In the genomic region with DNA sequence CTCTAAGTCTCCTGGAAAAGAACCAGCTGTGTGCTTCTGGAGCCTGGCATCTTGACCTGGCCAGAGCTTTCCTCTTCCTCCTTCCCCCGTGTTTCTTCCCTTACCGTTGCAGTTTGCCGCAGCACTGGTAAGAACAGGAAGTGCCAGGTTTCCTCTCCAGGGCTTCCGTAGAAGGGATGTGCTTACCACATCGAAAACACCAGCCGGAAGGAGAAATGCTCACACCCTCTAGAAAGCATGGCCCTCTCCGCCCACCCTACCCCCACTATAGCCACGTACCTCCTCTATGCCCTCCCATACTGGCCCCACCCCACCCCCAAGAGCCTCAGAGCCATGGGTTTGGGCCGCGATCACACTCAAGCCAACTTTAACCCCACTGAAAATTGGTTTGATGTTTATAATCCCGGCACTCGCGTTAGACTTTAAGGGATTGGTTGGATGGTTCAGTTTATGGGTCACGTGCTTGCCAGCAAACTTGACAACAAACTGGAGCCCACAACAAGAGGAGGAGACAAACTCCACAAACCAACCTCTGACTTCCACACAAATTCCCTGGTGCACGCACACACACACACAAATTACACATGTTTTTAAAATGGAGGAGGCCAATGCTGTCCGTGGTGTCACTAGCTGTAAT, we compare ENCODE assay signal across 9 mouse cellular contexts. TPM values are rescaled to one million over a fixed set of nuclear protein-coding genes. Genes with fewer than 3 reads are reported as not detected.
DNase-seq lines count a peak whose midpoint lies in the region; ATAC-seq and TF ChIP-seq lines count a peak whose summit lies in the region.
"Had no signal": no experiment of that assay in that cellular context is flagged by ENCODE, and none has a peak within 500 bp of the region (broad histone marks: within the 10 kb centered on the region; RNA-seq: fewer than 3 reads in every experiment).

No protein-coding gene starts in this region.

- no peak overlapping the region for H3K4me3 ChIP-seq in hindbrain, postnatal 0 days (ENCODE audit: low read length)
- H3K4me3 ChIP-seq in hindbrain, embryonic 10.5 days: no peak overlapping the region
- H3K4me3 ChIP-seq in heart, embryonic 10.5 days: peak overlapping the region; percentile 44
- H3K4me3 ChIP-seq: neural tube, embryonic 12.5 days had no signal

- H3K9me3 ChIP-seq in hindbrain, postnatal 0 days (ENCODE audit: low read length): no peaks in the 10 kb centered on the region
- no peaks in the 10 kb centered on the region for H3K9me3 ChIP-seq in hindbrain, embryonic 10.5 days
- no peaks in the 10 kb centered on the region for H3K9me3 ChIP-seq in heart, embryonic 10.5 days
- H3K9me3 ChIP-seq: neural tube, embryonic 12.5 days had no signal

- H3K4me2 ChIP-seq in hindbrain, postnatal 0 days (ENCODE audit: low read depth, low read length): 0 out of 2 replicates have a peak overlapping the region, but pooled peaks have one; percentile 27
- H3K4me2 ChIP-seq: neural tube, embryonic 12.5 days had no signal

- no peaks in the 10 kb centered on the region for H3K36me3 ChIP-seq in hindbrain, postnatal 0 days (ENCODE audit: insufficient read depth, low read length)
- no peaks in the 10 kb centered on the region for H3K36me3 ChIP-seq in hindbrain, embryonic 10.5 days
- no peaks in the 10 kb centered on the region for H3K36me3 ChIP-seq in heart, embryonic 10.5 days
- H3K36me3 ChIP-seq: neural tube, embryonic 12.5 days had no signal

- no peak for TF ChIP-seq CTCF in hindbrain, postnatal 0 days (IDR thresholded peaks at IDR 0.05; ENCODE audit: low read depth)

- H3K27ac ChIP-seq in hindbrain, postnatal 0 days: no peak overlapping the region
- H3K27ac ChIP-seq in hindbrain, embryonic 10.5 days: no peak overlapping the region
- H3K27ac ChIP-seq in heart, embryonic 10.5 days: peak overlapping the region; percentile 79; the same call in 1 of the 2 replicates
- H3K27ac ChIP-seq: neural tube, embryonic 12.5 days had no signal

- 80% methylated on average over 16 of the region's 16 CpGs for WGBS in hindbrain, postnatal 0 days
- 75% methylated on average over 16 of the region's 16 CpGs for WGBS in hindbrain, embryonic 10.5 days
- 55% methylated on average over 16 of the region's 16 CpGs for WGBS in heart, embryonic 10.5 days

- H3K4me1 ChIP-seq in hindbrain, postnatal 0 days (ENCODE audit: insufficient read depth, low read length): no peaks in the 10 kb centered on the region
- no peaks in the 10 kb centered on the region for H3K4me1 ChIP-seq in hindbrain, embryonic 10.5 days (replicated peaks)
- peaks cover 10% of the 10 kb centered on the region; the same call in 1 of the 2 replicates for H3K4me1 ChIP-seq in heart, embryonic 10.5 days
- H3K4me1 ChIP-seq: neural tube, embryonic 12.5 days had no signal

- no peak overlapping the region for H3K9ac ChIP-seq in hindbrain, postnatal 0 days (replicated peaks; ENCODE audit: low read length)
- H3K9ac ChIP-seq: neural tube, embryonic 12.5 days had no signal

- DNase-seq in hindbrain, postnatal 0 days (ENCODE audit: low spot score): no peak
- DNase-seq in hindbrain, embryonic 10.5 days (ENCODE audit: low spot score): no peak
- DNase-seq in heart, embryonic 10.5 days (ENCODE audit: low spot score): no peak
- DNase-seq in kidney, postnatal 25 days: peak; percentile 40 to 73
- DNase-seq in left cerebral cortex, adult 8-10 months (ENCODE audit: low spot score in 2 of 2): no peak
- no peak for DNase-seq in left cerebral cortex, adult 11 months (ENCODE audit: low spot score)
- no peak for DNase-seq in urinary bladder, adult 2 months (ENCODE audit: low spot score)

- H3K27me3 ChIP-seq in hindbrain, postnatal 0 days (ENCODE audit: insufficient read depth, low read length): no peaks in the 10 kb centered on the region
- H3K27me3 ChIP-seq in hindbrain, embryonic 10.5 days (ENCODE audit: insufficient read depth, poor library complexity, severe bottlenecking): no peaks in the 10 kb centered on the region
- no peaks in the 10 kb centered on the region for H3K27me3 ChIP-seq in heart, embryonic 10.5 days (ENCODE audit: insufficient read depth, poor library complexity, severe bottlenecking)
- H3K27me3 ChIP-seq: neural tube, embryonic 12.5 days had no signal

- no peak for ATAC-seq in hindbrain, postnatal 0 days
- peak; percentile 96 for ATAC-seq in megakaryocyte progenitor cell, adult 5-6 weeks (replicated peaks; ENCODE audit: poor library complexity)

RNA-seq across cellular contexts. Expression of a gene that starts 30.7 kb away (rescaled TPM):
- 20.1 and 28.2 TPM in 2 replicates for total RNA-seq in hindbrain, postnatal 0 days (2014; rRNA removed)
- 55.0 and 56.0 TPM in 2 replicates for polyA plus RNA-seq in hindbrain, postnatal 0 days (2015; fragmentation: Nextera tagmentation; extraction: Ambion mirVana)
- 37.9 and 39.4 TPM in 2 replicates for polyA plus RNA-seq in hindbrain, embryonic 10.5 days (2016; fragmentation: Nextera tagmentation; extraction: Ambion mirVana)
- 25.5 and 25.9 TPM in 2 replicates for polyA plus RNA-seq in heart, embryonic 10.5 days (2016; fragmentation: Nextera tagmentation; extraction: Ambion mirVana)
- 18.0 and 22.8 TPM in 2 replicates for total RNA-seq in megakaryocyte progenitor cell, adult 5-6 weeks (2015)
- total RNA-seq in megakaryocyte progenitor cell, adult 5-6 weeks (2017): 29.0 and 30.7 TPM in 2 replicates
- 10 to 100 TPM; 59.5 to 66.8 (median 64.2) TPM for total RNA-seq in left cerebral cortex, adult 8-10 months (2022)
- 19.4 and 20.3 TPM in 2 replicates for polyA plus RNA-seq in urinary bladder, adult 2 months (2012; rRNA removed)

RNA-seq across cellular contexts. Expression of a gene that starts 30.8 kb away (rescaled TPM):
- total RNA-seq in hindbrain, postnatal 0 days (2014; rRNA removed): 46.5 and 47.3 TPM in 2 replicates
- 86.7 and 93.3 TPM in 2 replicates for polyA plus RNA-seq in hindbrain, postnatal 0 days (2015; fragmentation: Nextera tagmentation; extraction: Ambion mirVana)
- polyA plus RNA-seq in hindbrain, embryonic 10.5 days (2016; fragmentation: Nextera tagmentation; extraction: Ambion mirVana): 149 and 159 TPM in 2 replicates
- 87.2 and 102 TPM in 2 replicates for polyA plus RNA-seq in heart, embryonic 10.5 days (2016; fragmentation: Nextera tagmentation; extraction: Ambion mirVana)
- 95.8 and 106 TPM in 2 replicates for total RNA-seq in megakaryocyte progenitor cell, adult 5-6 weeks (2015)
- total RNA-seq in megakaryocyte progenitor cell, adult 5-6 weeks (2017): 49.1 and 57.9 TPM in 2 replicates
- 10 to 100 TPM; 24.1 to 27.8 (median 24.8) TPM for total RNA-seq in left cerebral cortex, adult 8-10 months (2022)
- 58.3 and 74.9 TPM in 2 replicates for polyA plus RNA-seq in urinary bladder, adult 2 months (2012; rRNA removed)

RNA-seq across cellular contexts. Expression of a gene that starts 35.1 kb away (rescaled TPM):
- 8.7 and 17.3 TPM in 2 replicates for total RNA-seq in hindbrain, postnatal 0 days (2014; rRNA removed)
- 5.4 and 6.7 TPM in 2 replicates for polyA plus RNA-seq in hindbrain, postnatal 0 days (2015; fragmentation: Nextera tagmentation; extraction: Ambion mirVana)
- 7.8 and 11.1 TPM in 2 replicates for polyA plus RNA-seq in hindbrain, embryonic 10.5 days (2016; fragmentation: Nextera tagmentation; extraction: Ambion mirVana)
- polyA plus RNA-seq in heart, embryonic 10.5 days (2016; fragmentation: Nextera tagmentation; extraction: Ambion mirVana): 5.6 and 10.5 TPM in 2 replicates
- 180 and 190 TPM in 2 replicates for total RNA-seq in megakaryocyte progenitor cell, adult 5-6 weeks (2015)
- total RNA-seq in megakaryocyte progenitor cell, adult 5-6 weeks (2017): 116 and 133 TPM in 2 replicates
- 1 to 10 TPM; 6.4 to 8.9 (median 8.6) TPM for total RNA-seq in left cerebral cortex, adult 8-10 months (2022)
- polyA plus RNA-seq in urinary bladder, adult 2 months (2012; rRNA removed): 19.4 TPM in 2 replicates

RNA-seq across cellular contexts. Expression of a gene that starts 49.3 kb away (rescaled TPM):
- not detected in 2 replicates for total RNA-seq in hindbrain, postnatal 0 days (2014; rRNA removed)
- not detected in 2 replicates for polyA plus RNA-seq in hindbrain, postnatal 0 days (2015; fragmentation: Nextera tagmentation; extraction: Ambion mirVana)
- not detected in 2 replicates for polyA plus RNA-seq in hindbrain, embryonic 10.5 days (2016; fragmentation: Nextera tagmentation; extraction: Ambion mirVana)
- 0.63 TPM in 1 of 2 replicates, not detected in the other for polyA plus RNA-seq in heart, embryonic 10.5 days (2016; fragmentation: Nextera tagmentation; extraction: Ambion mirVana)
- total RNA-seq in megakaryocyte progenitor cell, adult 5-6 weeks (2015): 103 and 110 TPM in 2 replicates
- total RNA-seq in megakaryocyte progenitor cell, adult 5-6 weeks (2017): 81.8 and 101 TPM in 2 replicates
- not detected for total RNA-seq in left cerebral cortex, adult 8-10 months (2022)
- 0.14 and 0.24 TPM in 2 replicates for polyA plus RNA-seq in urinary bladder, adult 2 months (2012; rRNA removed)
- polyA plus RNA-seq: neural tube, embryonic 12.5 days had no signal

RNA-seq across cellular contexts. Expression of a gene that starts 51.2 kb away (rescaled TPM):
- 21.7 and 22.5 TPM in 2 replicates for total RNA-seq in hindbrain, postnatal 0 days (2014; rRNA removed)
- polyA plus RNA-seq in hindbrain, postnatal 0 days (2015; fragmentation: Nextera tagmentation; extraction: Ambion mirVana): 21.8 TPM in 2 replicates
- polyA plus RNA-seq in hindbrain, embryonic 10.5 days (2016; fragmentation: Nextera tagmentation; extraction: Ambion mirVana): 35.7 and 39.4 TPM in 2 replicates
- polyA plus RNA-seq in heart, embryonic 10.5 days (2016; fragmentation: Nextera tagmentation; extraction: Ambion mirVana): 32.5 and 32.8 TPM in 2 replicates
- total RNA-seq in megakaryocyte progenitor cell, adult 5-6 weeks (2015): 60.6 and 61.9 TPM in 2 replicates
- 52.4 and 58.2 TPM in 2 replicates for total RNA-seq in megakaryocyte progenitor cell, adult 5-6 weeks (2017)
- total RNA-seq in left cerebral cortex, adult 8-10 months (2022): 10 to 100 TPM; 27.4 to 28.2 (median 27.8) TPM
- polyA plus RNA-seq in urinary bladder, adult 2 months (2012; rRNA removed): 31.4 and 36.0 TPM in 2 replicates

Comparison
In these comparisons a context has a peak if more than half of its experiments do, and no peak if none do; other contexts are left out.
1. DNase-seq: peak in kidney, postnatal 25 days (2 of 2); none in hindbrain, postnatal 0 days (single experiment), hindbrain, embryonic 10.5 days (single experiment), heart, embryonic 10.5 days (single experiment), left cerebral cortex, adult 8-10 months (0 of 2), left cerebral cortex, adult 11 months (single experiment) and urinary bladder, adult 2 months (single experiment).